Mouse (Mus musculus): ENCODE measurements around the gene Daam1.

DNA sequence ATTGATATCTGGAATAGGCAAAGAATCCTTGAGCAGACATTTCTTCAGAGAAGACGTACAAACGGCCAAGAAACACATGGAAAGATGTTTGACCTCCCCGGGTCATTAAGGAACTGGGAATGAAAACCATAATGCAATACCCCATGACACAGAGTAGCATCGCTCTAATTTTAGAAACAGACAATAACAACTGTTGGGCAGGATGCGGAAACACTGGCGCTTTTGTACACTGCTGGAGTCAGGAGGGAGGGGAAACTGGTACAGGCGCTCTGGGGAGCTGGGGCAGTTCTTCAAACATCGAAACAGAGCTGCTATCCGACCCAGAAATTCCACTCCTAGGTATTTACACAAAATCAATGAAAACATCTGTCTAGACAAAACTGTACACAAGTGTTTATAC is 23.6 kb upstream of the Daam1 start:
- TF ChIP-seq POLR2A (IDR thresholded peaks at IDR 0.05; ENCODE audit: borderline replicate concordance, low read depth, low read length) (no peak), CTCF (IDR thresholded peaks at IDR 0.05; ENCODE audit: low read depth, low read length) (no peak)
